Mouse (Mus musculus): Measurements from ENCODE around the gene Kpna2. TPM values are rescaled to one million over a fixed set of nuclear protein-coding genes. Genes with fewer than 3 reads are reported as not detected.
"Not testable (repeated sequence)": the region's sequence is repeated elsewhere in the genome, so short reads cannot be mapped to it uniquely, and the experiment has no call there.

Kpna2 gene
- polyA plus RNA-seq, 1 experiment from 2014 or later, result 235 TPM

DNA sequence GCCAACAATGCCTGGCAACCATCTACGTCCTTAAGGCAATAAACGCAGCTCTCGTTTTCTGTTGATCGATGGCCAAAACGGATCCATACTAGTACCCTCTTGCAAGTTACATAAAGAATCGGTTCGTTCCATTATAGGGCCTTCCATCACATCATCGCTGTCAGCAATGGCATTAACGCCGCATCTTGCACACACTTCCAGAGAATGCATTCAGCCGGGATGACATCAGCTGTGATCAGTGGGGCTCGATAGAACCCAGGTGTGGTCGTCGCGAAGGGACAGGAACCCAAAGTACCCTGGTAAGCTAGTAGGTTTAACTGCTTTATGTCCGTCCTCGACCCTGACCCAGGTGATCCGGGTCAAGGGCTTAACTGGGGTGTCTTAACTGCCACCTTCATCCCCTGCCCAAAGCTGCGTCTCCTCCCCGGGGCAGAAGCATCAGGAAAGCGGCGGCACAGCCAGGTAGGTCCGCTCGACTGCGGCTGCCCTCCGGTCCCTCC lies 640 bp downstream of the Kpna2 start:
- Histone ChIP-seq H3K9ac (ENCODE audit: low read length) (peak overlapping the region; percentile 93), H3K4me2 (ENCODE audit: low read depth, low read length) (peak overlapping the region; percentile 66), H3K9me3 (replicated peaks; ENCODE audit: control insufficient read depth, low read length) (no peaks in the 10 kb centered on the region), H3K27ac (ENCODE audit: low read length) (peak overlapping the region; percentile 87), H3K4me1 (ENCODE audit: control insufficient read depth, insufficient read depth, low read length) (peaks cover 17% of the 10 kb centered on the region), H3K36me3 (ENCODE audit: control insufficient read depth, insufficient read depth) (peaks cover 18% of the 10 kb centered on the region), H3K27me3 (ENCODE audit: control insufficient read depth, insufficient read depth, low read length) (no peaks in the 10 kb centered on the region), H3K4me3 (ENCODE audit: low read length) (peak overlapping the region; percentile 84)
- ATAC-seq (replicated peaks; ENCODE audit: extremely low read depth, insufficient read depth, low FRiP score), result 0 out of 2 replicates have a peak, but pooled peaks have one; percentile 14
- under 1% methylated on average over 26 of the region's 26 CpGs for WGBS

- Histone ChIP-seq H3K4me2 (ENCODE audit: low read depth, low read length) (peak overlapping the region; percentile 66), H3K9me3 (replicated peaks; ENCODE audit: control insufficient read depth, low read length) (no peaks in the 10 kb centered on the region), H3K27me3 (ENCODE audit: control insufficient read depth, insufficient read depth, low read length) (no peaks in the 10 kb centered on the region), H3K36me3 (ENCODE audit: control insufficient read depth, insufficient read depth) (peaks cover 18% of the 10 kb centered on the region), H3K9ac (ENCODE audit: low read length) (peak overlapping the region; percentile 93), H3K4me1 (ENCODE audit: control insufficient read depth, insufficient read depth, low read length) (peaks cover 17% of the 10 kb centered on the region), H3K27ac (ENCODE audit: low read length) (peak overlapping the region; percentile 87), H3K4me3 (ENCODE audit: low read length) (peak overlapping the region; percentile 84)
- ATAC-seq (replicated peaks; ENCODE audit: extremely low read depth, insufficient read depth, low FRiP score), result no peak
- 16% methylated on average over 5 of the region's 5 CpGs for WGBS
Observed at GRCm38 (mm10) chr11:106997976-106998375, 1.4 kb downstream of the Kpna2 start.

DNA sequence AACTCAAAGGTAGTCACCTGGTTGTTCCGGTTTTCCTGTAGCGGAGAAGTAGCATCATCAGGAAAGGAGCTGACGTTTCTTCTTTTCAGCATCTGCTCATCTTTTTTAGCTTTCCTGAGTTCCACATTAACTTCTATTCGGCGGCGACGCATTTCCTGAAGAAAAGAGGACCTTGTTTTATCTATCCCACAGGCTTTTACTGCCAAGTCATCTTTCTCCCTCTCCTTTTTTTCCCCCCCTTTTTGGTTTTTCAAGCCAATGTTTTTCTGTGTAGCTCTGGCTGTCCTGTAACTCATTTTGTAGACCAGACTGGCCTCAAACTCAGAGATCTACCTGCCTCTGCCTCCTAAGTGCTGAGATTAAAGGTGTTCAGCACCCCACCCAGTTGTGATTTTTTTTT lies 2.8 kb downstream of the Kpna2 start:
- not testable (repeated sequence) for H3K4me3 ChIP-seq (ENCODE audit: low read length); H3K27me3 ChIP-seq (ENCODE audit: control insufficient read depth, insufficient read depth, low read length); H3K27ac ChIP-seq (ENCODE audit: low read length); H3K9me3 ChIP-seq (replicated peaks; ENCODE audit: control insufficient read depth, low read length); H3K9ac ChIP-seq (ENCODE audit: low read length); ATAC-seq (replicated peaks; ENCODE audit: extremely low read depth, insufficient read depth, low FRiP score)
- Histone ChIP-seq H3K4me1 (ENCODE audit: control insufficient read depth, insufficient read depth, low read length) (peaks cover 20% of the 10 kb centered on the region), H3K36me3 (ENCODE audit: control insufficient read depth, insufficient read depth) (peaks cover 20% of the 10 kb centered on the region), H3K4me2 (ENCODE audit: low read depth, low read length) (peak overlapping the region; percentile 66)
- 85% methylated on average over 7 of the region's 7 CpGs for WGBS

DNA sequence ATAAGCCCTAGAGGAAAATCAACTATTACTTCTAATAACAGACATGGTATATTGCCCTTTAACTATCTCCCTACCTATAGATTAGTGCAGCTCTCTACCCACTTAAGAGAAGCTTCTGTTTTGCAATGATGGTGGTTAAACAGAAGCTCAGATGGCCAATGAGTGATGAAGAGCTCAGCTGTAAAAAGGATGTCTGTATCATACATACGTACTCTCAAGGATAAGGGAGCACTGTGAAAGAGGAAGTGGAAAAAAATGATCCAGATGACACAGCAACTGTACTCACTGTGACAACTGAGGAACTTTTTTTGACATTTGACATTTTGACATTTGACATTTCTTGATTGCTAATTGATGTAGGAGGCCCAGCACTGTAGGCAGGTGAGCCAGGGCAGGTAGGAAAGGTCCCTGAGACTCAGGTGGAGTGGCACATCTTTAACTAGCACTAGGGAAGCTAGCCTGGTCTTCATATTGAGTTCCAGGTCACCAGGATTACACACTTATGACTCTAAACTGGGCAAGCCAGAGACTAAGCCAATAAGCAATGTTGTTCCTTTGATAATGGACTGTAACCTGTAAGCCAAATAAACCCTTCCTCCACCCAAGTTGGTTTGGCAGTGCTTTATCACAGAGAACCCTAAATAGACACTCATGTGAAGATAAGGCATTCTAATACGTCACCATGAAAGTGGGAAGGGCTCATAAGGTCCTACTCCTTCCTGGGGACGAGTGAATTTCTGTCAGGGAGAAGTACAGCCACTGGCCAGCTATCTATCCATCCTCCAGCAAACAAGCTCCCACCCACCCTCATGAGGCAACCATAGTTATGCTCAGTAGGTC lies 4.9 kb downstream of the Kpna2 start:
- Histone ChIP-seq H3K9me3 (replicated peaks; ENCODE audit: control insufficient read depth, low read length) (no peaks in the 10 kb centered on the region), H3K9ac (ENCODE audit: low read length) (no peak overlapping the region), H3K4me1 (ENCODE audit: control insufficient read depth, insufficient read depth, low read length) (peaks cover 20% of the 10 kb centered on the region), H3K27ac (ENCODE audit: low read length) (peak overlapping the region; percentile 55), H3K4me3 (ENCODE audit: low read length) (no peak overlapping the region), H3K4me2 (ENCODE audit: low read depth, low read length) (no peak overlapping the region), H3K36me3 (ENCODE audit: control insufficient read depth, insufficient read depth) (peaks cover 38% of the 10 kb centered on the region), H3K27me3 (ENCODE audit: control insufficient read depth, insufficient read depth, low read length) (no peaks in the 10 kb centered on the region)
- WGBS, result 32% methylated on average over 3 of the region's 3 CpGs
- ATAC-seq (replicated peaks; ENCODE audit: extremely low read depth, insufficient read depth, low FRiP score), result peak; percentile 32

GRCm38 (mm10) chr11:106987384-106987783 lies 12.0 kb downstream of the Kpna2 start:
- no peak overlapping the region for H3K27ac ChIP-seq (ENCODE audit: low read length)
- H3K27me3 ChIP-seq (ENCODE audit: control insufficient read depth, insufficient read depth, low read length), result no peaks in the 10 kb centered on the region
- H3K9me3 ChIP-seq (replicated peaks; ENCODE audit: control insufficient read depth, low read length), result no peaks in the 10 kb centered on the region
- H3K4me2 ChIP-seq (ENCODE audit: low read depth, low read length), result no peak overlapping the region
- no peak for ATAC-seq (replicated peaks; ENCODE audit: extremely low read depth, insufficient read depth, low FRiP score)
- 93% methylated on average over 2 of the region's 2 CpGs for WGBS
- H3K9ac ChIP-seq (ENCODE audit: low read length), result no peak overlapping the region
- H3K36me3 ChIP-seq (ENCODE audit: control insufficient read depth, insufficient read depth), result peaks cover 42% of the 10 kb centered on the region
- H3K4me1 ChIP-seq (ENCODE audit: control insufficient read depth, insufficient read depth, low read length), result no peaks in the 10 kb centered on the region; the same call in 1 of the 2 replicates
- no peak overlapping the region for H3K4me3 ChIP-seq (ENCODE audit: low read length)

DNA sequence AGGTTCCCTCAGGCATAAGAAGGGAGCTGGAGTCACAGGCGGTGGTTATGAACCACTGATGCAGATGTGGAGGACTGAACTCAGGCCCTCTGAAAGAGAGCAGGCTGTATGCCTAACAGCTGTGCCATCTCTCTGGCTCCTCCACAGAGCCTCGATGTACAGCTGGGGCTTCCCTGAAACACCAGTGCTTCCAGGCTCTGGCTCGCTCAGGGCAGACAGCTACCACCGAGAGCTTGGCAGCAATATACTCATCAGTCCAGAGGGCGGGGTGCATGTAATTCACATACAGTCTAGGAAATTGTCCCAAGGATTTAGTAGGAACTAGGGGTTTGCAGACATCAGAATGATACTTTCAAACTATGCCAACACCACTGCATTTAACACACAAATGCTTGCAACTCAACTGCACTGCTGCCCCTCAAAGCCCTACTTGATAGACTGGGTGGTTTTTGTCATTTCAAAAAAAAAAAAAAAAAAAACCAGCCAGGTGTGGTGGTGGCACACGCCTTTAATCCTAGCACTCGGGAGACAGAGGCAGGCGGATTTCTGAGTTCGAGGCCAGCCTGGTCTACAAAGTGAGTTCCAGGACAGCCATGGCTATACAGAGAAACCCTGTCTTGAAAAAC lies 13.2 kb downstream of the Kpna2 start:
- not testable (repeated sequence) for ATAC-seq (replicated peaks; ENCODE audit: extremely low read depth, insufficient read depth, low FRiP score)
- WGBS, result 83% methylated on average over 9 of the region's 9 CpGs

GRCm38 (mm10) chr11:106982351-106982750 lies 17.0 kb downstream of the Kpna2 start:
- Histone ChIP-seq H3K36me3 (ENCODE audit: control insufficient read depth, insufficient read depth) (peaks cover 5% of the 10 kb centered on the region), H3K9ac (ENCODE audit: low read length) (no peak overlapping the region), H3K27ac (ENCODE audit: low read length) (no peak overlapping the region), H3K9me3 (replicated peaks; ENCODE audit: control insufficient read depth, low read length) (no peaks in the 10 kb centered on the region), H3K4me3 (ENCODE audit: low read length) (no peak overlapping the region), H3K4me2 (ENCODE audit: low read depth, low read length) (no peak overlapping the region), H3K4me1 (ENCODE audit: control insufficient read depth, insufficient read depth, low read length) (no peaks in the 10 kb centered on the region; the same call in 1 of the 2 replicates), H3K27me3 (ENCODE audit: control insufficient read depth, insufficient read depth, low read length) (no peaks in the 10 kb centered on the region)
- ATAC-seq (replicated peaks; ENCODE audit: extremely low read depth, insufficient read depth, low FRiP score), result no peak
- WGBS, result 24% methylated on average over 5 of the region's 5 CpGs

More for the DNA sequence above, 13.2 kb downstream of the Kpna2 start:
- not testable (repeated sequence) for H3K4me2 ChIP-seq (ENCODE audit: low read depth, low read length); H3K9ac ChIP-seq (ENCODE audit: low read length); H3K4me3 ChIP-seq (ENCODE audit: low read length); H3K9me3 ChIP-seq (replicated peaks; ENCODE audit: control insufficient read depth, low read length); H3K4me1 ChIP-seq (ENCODE audit: control insufficient read depth, insufficient read depth, low read length); H3K27me3 ChIP-seq (ENCODE audit: control insufficient read depth, insufficient read depth, low read length); H3K27ac ChIP-seq (ENCODE audit: low read length)
- peaks cover 35% of the 10 kb centered on the region for H3K36me3 ChIP-seq (ENCODE audit: control insufficient read depth, insufficient read depth)

DNA sequence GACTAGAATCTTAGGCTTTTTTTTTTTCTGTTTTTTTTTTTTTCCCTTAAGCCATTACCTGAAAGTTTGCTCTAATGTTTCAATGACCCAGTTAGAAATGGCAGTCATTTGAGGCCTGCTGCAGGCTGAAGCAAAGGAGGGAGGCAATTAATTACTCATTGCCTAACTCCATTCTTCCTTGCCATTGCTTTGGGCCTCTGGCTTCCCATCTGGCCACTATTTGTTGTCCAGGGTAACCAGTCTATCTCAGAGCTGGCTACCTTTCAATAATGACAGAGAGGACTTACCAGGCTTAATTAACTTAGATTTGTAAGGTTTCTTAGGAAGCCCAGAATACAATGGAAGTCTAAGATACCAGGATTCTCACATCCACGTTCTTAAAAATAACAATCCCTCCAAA lies 17.6 kb downstream of the Kpna2 start:
- ATAC-seq (replicated peaks; ENCODE audit: extremely low read depth, insufficient read depth, low FRiP score), result no peak
- H3K27ac ChIP-seq (ENCODE audit: low read length), result no peak overlapping the region

GRCm38 (mm10) chr11:106980455-106980854 lies 18.9 kb downstream of the Kpna2 start:
- Histone ChIP-seq H3K27ac (ENCODE audit: low read length) (no peak overlapping the region), H3K9ac (ENCODE audit: low read length) (no peak overlapping the region), H3K4me2 (ENCODE audit: low read depth, low read length) (no peak overlapping the region), H3K4me1 (ENCODE audit: control insufficient read depth, insufficient read depth, low read length) (peaks cover 7% of the 10 kb centered on the region), H3K27me3 (ENCODE audit: control insufficient read depth, insufficient read depth, low read length) (no peaks in the 10 kb centered on the region), H3K9me3 (replicated peaks; ENCODE audit: control insufficient read depth, low read length) (no peaks in the 10 kb centered on the region), H3K4me3 (ENCODE audit: low read length) (no peak overlapping the region), H3K36me3 (ENCODE audit: control insufficient read depth, insufficient read depth) (no peaks in the 10 kb centered on the region)
- WGBS, result 15% methylated on average over 7 of the region's 7 CpGs
- ATAC-seq (replicated peaks; ENCODE audit: extremely low read depth, insufficient read depth, low FRiP score), result no peak

More for the DNA sequence above, 17.6 kb downstream of the Kpna2 start:
- 63% methylated on average over 1 of the region's 1 CpGs for WGBS
- no peak overlapping the region for H3K4me2 ChIP-seq (ENCODE audit: low read depth, low read length)
- no peaks in the 10 kb centered on the region for H3K36me3 ChIP-seq (ENCODE audit: control insufficient read depth, insufficient read depth)
- no peaks in the 10 kb centered on the region for H3K27me3 ChIP-seq (ENCODE audit: control insufficient read depth, insufficient read depth, low read length)
- H3K4me1 ChIP-seq (ENCODE audit: control insufficient read depth, insufficient read depth, low read length), result no peaks in the 10 kb centered on the region; the same call in 1 of the 2 replicates
- H3K9me3 ChIP-seq (replicated peaks; ENCODE audit: control insufficient read depth, low read length), result no peaks in the 10 kb centered on the region
- H3K9ac ChIP-seq (ENCODE audit: low read length), result no peak overlapping the region
- no peak overlapping the region for H3K4me3 ChIP-seq (ENCODE audit: low read length)
